Mouse (Mus musculus) thymus, postnatal 14 days (tissue): ENCODE measurements around the gene 3110040M04Rik.
"Not testable (repeated sequence)": the region's sequence is repeated elsewhere in the genome, so short reads cannot be mapped to it uniquely, and the experiment has no call there.

Source experiments
- DNase-seq: peaks from one replicate; pipeline ENCODE4 v3.0.0; 2021

3110040M04Rik gene

GRCm38 (mm10) chr1:151192739-151193138, 11.2 kb upstream of the 3110040M04Rik start:
- DNase-seq = not testable (repeated sequence)

- DNase-seq = not testable (repeated sequence)
Measured at GRCm38 (mm10) chr1:151195986-151196385, 7.9 kb upstream of the 3110040M04Rik start.

DNA sequence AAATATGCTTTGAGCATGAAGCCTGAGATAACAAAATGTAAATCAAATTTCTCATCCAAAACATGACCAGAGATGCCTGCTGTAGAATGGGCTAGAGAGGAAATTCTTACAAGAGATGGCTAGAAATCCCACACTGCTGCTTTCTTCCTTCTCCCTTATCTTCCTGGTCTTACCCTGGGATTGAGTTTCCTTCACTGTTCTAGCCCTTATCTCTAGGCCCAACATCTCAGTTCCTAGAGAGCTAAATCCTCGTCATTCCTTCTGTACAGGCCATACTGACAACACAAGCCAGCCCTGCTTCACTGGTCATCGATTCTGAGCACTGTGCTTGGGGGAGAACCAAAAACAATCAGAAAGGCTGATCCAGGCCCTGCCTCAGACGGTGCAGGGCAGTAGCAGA, 7.2 kb upstream of the 3110040M04Rik start:
- not testable (repeated sequence) for DNase-seq

GRCm38 (mm10) chr1:151198120-151198519, 5.8 kb upstream of the 3110040M04Rik start, which contains the start of gene Gm47995:
Gm47995 (plus strand) TSS chr1:151198448.
- DNase-seq = not testable (repeated sequence)

DNA sequence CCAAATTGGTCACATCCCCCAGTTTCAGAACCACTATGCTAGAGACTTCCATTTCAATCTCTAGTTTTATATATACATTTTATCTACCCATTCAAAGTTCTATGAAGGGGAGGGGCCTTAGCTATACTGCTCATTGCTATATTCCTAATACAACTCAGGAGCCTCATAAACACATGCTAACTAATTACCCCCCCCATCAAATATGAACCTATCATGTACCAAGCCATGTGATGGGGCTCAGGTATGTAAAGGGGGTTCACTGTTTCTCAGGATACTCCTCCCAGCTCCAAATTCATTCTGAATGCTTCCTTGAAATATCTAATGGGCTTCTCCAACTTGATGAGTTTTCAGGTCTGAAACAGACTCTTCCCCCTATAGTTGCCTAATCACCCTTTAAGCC, 3.3 kb upstream of the 3110040M04Rik start:
- DNase-seq = not testable (repeated sequence)

- not testable (repeated sequence) for DNase-seq
Measured at GRCm38 (mm10) chr1:151202771-151203170, 1.1 kb upstream of the 3110040M04Rik start.

GRCm38 (mm10) chr1:151208493-151208892, 4.6 kb downstream of the 3110040M04Rik start:
- not testable (repeated sequence) for DNase-seq

DNA sequence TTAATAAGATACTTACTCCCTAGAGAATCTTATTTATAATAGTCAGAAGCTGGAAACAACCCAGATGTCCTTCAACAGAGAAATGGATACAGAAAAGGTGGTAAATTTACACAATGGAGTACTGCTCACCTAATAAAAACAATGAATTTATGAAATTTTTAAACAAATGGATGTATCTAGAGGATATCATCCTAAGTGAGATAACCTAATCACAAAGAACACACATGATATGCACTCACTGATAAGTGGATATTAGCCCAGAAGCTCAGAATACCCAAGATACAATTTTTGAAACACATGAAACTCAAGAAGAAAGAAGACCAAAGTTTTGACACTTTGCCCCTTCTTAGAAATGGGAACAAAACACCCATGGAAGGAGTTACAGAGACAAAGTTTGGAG, 5.0 kb downstream of the 3110040M04Rik start:
- DNase-seq = not testable (repeated sequence)

DNA sequence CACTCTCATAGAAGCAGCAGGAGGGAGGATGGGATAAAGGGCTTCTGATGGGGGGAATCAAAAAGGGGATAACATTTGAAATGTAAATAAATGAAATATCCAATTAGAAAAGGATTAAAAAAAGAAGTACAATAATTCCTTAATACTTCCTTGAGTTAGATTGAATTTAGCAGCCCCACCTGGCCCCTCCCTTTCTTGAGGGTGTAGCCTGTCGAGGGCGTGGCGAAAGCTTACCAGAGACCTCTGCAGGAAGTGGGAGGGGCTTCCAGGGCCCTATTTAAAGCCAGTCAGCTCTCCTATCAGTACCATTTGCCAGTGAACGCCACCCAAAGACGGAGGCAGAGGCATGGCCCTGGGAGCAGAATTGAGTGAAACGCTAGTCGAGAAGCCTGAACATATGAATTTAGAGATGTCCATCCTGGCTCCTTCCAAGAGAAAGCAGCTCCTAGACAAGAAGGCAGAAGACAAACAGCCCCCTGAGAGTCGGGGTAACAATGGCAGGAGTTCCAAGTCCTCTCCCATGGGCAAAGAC, 6.0 kb downstream of the 3110040M04Rik start, which contains the start of gene Gm47996:
TSS of gene Gm47996 (plus strand) at position 308 of the 532 bp plus-strand sequence.
- peak; percentile 28 for DNase-seq

GRCm38 (mm10) chr1:151211666-151212065, 7.7 kb downstream of the 3110040M04Rik start:
- not testable (repeated sequence) for DNase-seq

DNA sequence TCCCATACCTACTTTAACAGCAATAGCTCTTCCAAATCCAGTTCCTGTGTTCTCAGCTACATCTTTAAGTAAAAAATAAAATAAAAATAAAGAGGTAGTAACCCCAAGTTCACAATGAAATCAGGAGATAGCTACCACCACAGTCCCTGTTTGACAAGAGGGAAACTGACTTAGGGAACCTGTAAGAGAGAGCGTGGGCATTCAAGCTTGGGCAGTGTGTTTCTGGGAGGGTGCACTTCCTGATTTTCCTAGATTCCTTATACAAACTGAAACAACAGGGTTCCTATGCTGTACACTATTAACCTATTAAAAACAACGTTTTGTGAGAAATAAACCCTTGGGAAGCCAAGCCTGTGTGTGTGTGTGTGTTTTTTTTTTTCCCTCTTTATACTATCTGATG, 10.9 kb downstream of the 3110040M04Rik start:
- no peak for DNase-seq

- no peak for DNase-seq
Measured at GRCm38 (mm10) chr1:151215985-151216384, 12.1 kb downstream of the 3110040M04Rik start.

DNA sequence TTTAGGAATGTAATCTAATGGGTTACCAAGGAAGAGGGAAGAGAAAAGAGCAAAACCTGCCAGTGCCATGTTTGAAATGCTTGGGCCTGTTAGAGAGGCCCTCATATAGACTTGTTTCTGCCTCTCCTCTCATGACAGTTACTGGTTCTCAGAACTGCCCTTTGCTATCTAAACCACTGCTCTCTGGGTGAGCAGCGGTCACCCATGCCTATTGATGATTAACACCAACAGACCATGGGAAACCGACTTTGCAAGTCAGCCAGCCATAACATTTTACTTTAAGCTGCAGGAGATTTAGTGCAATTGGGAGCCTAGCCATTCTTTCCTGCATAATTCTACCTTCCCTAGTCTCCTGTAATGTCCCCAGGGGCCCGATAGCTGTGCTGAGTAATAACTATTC, 12.5 kb downstream of the 3110040M04Rik start:
- no peak for DNase-seq

DNA sequence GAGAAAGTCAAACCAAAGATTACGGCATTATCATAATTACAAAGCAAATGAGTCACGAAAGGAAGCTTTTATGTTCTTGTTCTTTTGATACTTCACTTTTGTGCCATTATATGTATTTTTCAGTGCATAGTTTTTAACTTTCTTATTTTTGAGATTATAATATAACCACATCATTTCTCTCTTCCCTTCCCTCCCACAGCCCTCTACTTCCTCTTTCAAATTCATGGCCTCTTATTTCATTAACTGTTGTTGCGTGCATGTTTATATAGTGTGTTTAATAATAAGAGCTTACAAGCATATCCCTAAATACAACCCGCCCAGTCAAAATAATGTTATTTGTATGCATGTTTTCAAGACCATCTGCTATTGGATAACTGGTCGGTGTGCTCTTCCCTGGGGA, 15.1 kb downstream of the 3110040M04Rik start:
- DNase-seq = no peak

DNA sequence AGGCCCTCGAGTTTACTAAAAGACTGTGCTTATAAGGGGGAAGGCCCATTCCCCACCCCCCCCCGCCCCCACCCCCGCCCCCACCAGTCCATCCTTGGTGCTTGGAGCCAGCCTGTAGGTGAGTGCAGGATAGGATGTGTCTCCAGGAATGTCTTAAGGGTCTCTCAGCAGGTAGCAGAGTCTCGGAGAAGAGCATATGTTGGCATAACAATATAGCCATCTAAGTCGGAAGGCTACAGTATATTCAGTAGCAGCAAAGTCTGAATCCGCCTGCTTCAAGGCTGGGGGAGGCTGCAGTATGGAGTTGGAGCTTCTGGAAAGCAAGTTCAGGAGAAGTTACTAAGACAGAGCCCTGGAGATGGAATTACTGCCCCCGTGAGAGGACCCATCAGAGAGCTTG, 16.2 kb downstream of the 3110040M04Rik start:
- DNase-seq = no peak

DNA sequence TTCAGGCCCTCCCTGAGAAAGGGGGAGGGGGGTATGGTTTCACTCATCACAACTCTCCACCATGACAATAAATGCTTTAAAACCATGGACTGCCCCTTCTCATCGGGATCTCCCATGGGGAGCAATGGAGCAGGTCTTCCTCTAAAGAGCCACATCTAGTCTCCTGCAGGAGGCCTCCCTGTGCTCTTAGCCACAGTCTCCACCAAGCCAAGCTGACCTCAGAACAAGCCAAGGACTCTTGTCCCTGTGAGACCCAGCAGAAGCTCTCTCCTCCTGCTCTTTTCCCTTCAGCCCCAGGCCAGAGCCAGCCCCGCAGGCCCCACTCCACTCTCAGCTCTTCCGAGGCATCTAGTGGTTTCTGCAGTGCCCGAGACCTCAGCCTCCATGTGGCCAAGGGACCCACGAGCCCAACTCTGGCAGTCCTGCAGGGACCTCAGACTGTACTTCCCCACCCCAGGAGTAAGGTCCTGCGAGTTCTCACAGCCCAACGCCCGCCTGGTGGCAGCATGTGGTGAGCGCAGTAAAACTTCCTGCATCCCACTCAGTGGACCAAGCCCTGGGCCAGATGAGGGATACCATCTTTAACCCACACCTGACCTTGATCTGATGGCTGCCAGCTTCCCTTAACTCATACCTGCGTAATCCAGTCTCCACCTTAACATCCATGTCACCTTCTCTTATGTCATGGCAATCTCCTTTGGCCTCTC, 18.8 kb downstream of the 3110040M04Rik start:
- DNase-seq = no peak

GRCm38 (mm10) chr1:151223377-151223776, 19.5 kb downstream of the 3110040M04Rik start:
- no peak for DNase-seq

- DNase-seq = no peak
Measured at GRCm38 (mm10) chr1:151224536-151224935, 20.6 kb downstream of the 3110040M04Rik start.

DNA sequence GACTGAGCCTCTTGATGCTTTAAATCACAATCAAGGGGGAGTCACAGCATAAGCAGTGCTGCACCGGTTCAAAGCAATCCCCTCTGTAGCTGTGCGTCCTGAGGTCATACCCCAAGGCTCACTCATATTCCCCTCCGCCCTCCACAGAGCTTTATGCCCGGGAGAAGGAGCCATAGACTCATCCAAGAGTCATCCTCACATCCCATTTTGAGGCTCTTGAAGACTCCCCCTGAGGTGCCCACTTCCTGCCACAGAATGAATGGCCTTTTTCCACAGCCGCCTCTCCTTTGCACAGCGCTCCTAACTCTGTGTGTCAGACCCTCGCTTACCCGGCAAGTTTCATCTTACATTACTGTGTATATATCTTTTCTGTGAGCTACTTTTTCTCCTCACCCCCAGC, 23.6 kb downstream of the 3110040M04Rik start:
- DNase-seq = no peak

DNA sequence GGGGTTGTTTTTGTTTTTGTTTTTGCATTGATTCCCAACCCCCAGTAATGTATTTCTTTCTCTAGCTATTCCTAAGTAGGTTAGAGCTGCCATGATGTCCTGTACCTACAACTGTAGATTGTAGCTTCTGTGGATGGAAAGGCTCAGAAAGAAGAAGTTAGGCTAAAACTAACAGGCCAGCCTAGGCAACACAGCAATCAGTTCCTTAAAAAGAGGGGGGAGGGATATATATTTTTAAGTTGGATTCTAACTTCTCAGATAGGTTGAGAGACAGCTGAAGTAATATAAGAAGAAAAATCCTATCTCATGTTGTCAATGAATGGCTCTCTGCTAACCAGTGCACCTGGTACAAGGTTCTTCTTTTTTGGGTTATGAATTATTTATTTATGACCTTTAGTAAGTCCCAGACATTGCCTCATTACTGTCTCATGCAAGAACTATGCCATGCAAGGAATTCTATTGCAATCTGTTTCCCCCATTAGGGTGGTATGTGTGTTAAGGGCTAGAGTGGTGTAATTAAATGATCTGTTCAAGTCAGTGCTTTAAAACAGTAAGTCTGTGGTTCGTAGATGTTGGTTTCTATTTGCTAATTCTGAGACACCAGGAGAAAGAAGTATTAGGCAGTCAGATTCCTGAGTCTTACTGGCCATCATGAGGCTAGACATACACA, 24.5 kb downstream of the 3110040M04Rik start:
- no peak for DNase-seq

- DNase-seq = no peak
Measured at GRCm38 (mm10) chr1:151232346-151232745, 28.4 kb downstream of the 3110040M04Rik start.

DNA sequence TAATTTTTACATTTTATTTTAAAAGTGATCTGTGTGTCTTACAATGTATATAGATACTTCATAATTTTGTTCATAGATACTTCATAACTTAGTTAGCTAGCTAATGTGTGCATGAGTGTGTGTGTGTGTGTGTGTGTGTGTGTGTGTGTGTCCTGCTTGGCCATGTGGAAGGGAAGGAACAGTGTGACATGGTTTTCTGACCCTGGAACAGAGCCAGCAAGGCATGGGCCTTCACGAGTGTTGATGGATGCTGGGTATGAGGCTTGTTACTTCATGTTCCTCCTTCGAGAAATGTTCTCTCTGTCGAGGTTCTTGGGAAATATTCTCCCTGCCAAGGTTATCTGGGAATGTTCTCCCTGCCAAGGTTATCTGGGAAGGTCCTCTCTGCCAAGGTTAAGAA, 29.8 kb downstream of the 3110040M04Rik start:
- no peak for DNase-seq

- no peak for DNase-seq
Measured at GRCm38 (mm10) chr1:151235574-151235973, 31.7 kb downstream of the 3110040M04Rik start.
